Mouse (Mus musculus) retina, postnatal 7 days (tissue): Measurements from ENCODE around the gene Adk.

Experiments used
- DNase-seq: peaks from one replicate; pipeline ENCODE4 v3.0.0-alpha.2; 2012; ENCODE audit warnings: low read depth, low spot score

The Adk gene

GRCm38 (mm10) chr14:21344896-21345295, 292.5 kb downstream of the Adk start:
- DNase-seq = no peak

GRCm38 (mm10) chr14:21348611-21349260, 296.4 kb downstream of the Adk start:
- DNase-seq = no peak

- DNase-seq = no peak
Observed at GRCm38 (mm10) chr14:21351646-21352045, 299.3 kb downstream of the Adk start.

- no peak for DNase-seq
Observed at GRCm38 (mm10) chr14:21356286-21356685, 303.9 kb downstream of the Adk start.

- no peak for DNase-seq
Observed at GRCm38 (mm10) chr14:21359207-21359895, 307.0 kb downstream of the Adk start.

GRCm38 (mm10) chr14:21359896-21360525, 307.6 kb downstream of the Adk start:
- no peak for DNase-seq

- DNase-seq = no peak
Observed at GRCm38 (mm10) chr14:21367095-21367494, 314.7 kb downstream of the Adk start.

- no peak for DNase-seq
Observed at GRCm38 (mm10) chr14:21368622-21369021, 316.2 kb downstream of the Adk start.

GRCm38 (mm10) chr14:21369127-21369526, 316.8 kb downstream of the Adk start:
- peak; percentile 31 for DNase-seq

GRCm38 (mm10) chr14:21371946-21372345, 319.6 kb downstream of the Adk start:
- DNase-seq = no peak

GRCm38 (mm10) chr14:21372689-21373088, 320.3 kb downstream of the Adk start:
- no peak for DNase-seq

- no peak for DNase-seq
Observed at GRCm38 (mm10) chr14:21383701-21384428, 331.5 kb downstream of the Adk start.

- DNase-seq = no peak
Observed at GRCm38 (mm10) chr14:21399506-21399905, 347.1 kb downstream of the Adk start.

GRCm38 (mm10) chr14:21402157-21402601, 349.8 kb downstream of the Adk start:
- DNase-seq = no peak

GRCm38 (mm10) chr14:21402621-21403405, 350.4 kb downstream of the Adk start:
- no peak for DNase-seq

- DNase-seq = no peak
Observed at GRCm38 (mm10) chr14:21406946-21407345, 354.6 kb downstream of the Adk start.

GRCm38 (mm10) chr14:21408846-21409245, 356.5 kb downstream of the Adk start:
- no peak for DNase-seq

GRCm38 (mm10) chr14:21410769-21411477, 358.5 kb downstream of the Adk start:
- DNase-seq = no peak

- no peak for DNase-seq
Observed at GRCm38 (mm10) chr14:21411524-21411923, 359.1 kb downstream of the Adk start.

GRCm38 (mm10) chr14:21418332-21418731, 366.0 kb downstream of the Adk start:
- DNase-seq = no peak

- DNase-seq = no peak
Observed at GRCm38 (mm10) chr14:21427369-21427768, 375.0 kb downstream of the Adk start.
